Mouse (Mus musculus): ENCODE data around the gene Mgme1. TPM values are rescaled to one million over a fixed set of nuclear protein-coding genes. Genes with fewer than 3 reads are reported as not detected.
A peak's percentile ranks its signal among the peaks of the same experiment; 100 is the strongest.

Gene Mgme1
- total and polyA plus RNA-seq, 3 experiments: 7.3 to 17.5 (median 16.4) TPM

- peak in 1 of 2 experiments; percentile 40 for DNase-seq
- intact Hi-C loops (cut with DNase I): no loop called here
- Histone ChIP-seq H3K27me3 (ENCODE audit: control insufficient read depth, insufficient read depth, low read length) (no peaks in the 10 kb centered on the region), H3K4me3 (no peak overlapping the region), H3K79me2 (replicated peaks; ENCODE audit: control insufficient read depth, insufficient read depth, low read length) (no peaks in the 10 kb centered on the region), H3K36me3 (ENCODE audit: control insufficient read depth, insufficient read depth, low read length) (no peaks in the 10 kb centered on the region), H3K27ac (no peak overlapping the region), H3K4me1 (ENCODE audit: control insufficient read depth, insufficient read depth, low read length) (peaks cover 3% of the 10 kb centered on the region), H3K9ac (ENCODE audit: low read depth, low read length) (no peak overlapping the region)
- no peak for TF ChIP-seq POLR2A (IDR thresholded peaks at IDR 0.05; ENCODE audit: insufficient read depth, low read depth, low read length)
- no peak for TF ChIP-seq CTCF (IDR thresholded peaks at IDR 0.05)
- no peak for TF ChIP-seq EP300 (IDR thresholded peaks at IDR 0.05; ENCODE audit: insufficient read depth, low read depth, low read length)
- 9% methylated on average over 7 of the region's 7 CpGs for WGBS
Observed at GRCm38 (mm10) chr2:144230498-144230897, 40.0 kb upstream of the Mgme1 start.

GRCm38 (mm10) chr2:144231115-144231514 is 39.3 kb upstream of the Mgme1 start:
- TF ChIP-seq EP300 (IDR thresholded peaks at IDR 0.05; ENCODE audit: insufficient read depth, low read depth, low read length) (no peak), POLR2A (IDR thresholded peaks at IDR 0.05; ENCODE audit: insufficient read depth, low read depth, low read length) (no peak), CTCF (IDR thresholded peaks at IDR 0.05) (no peak)
- 44% methylated on average over 5 of the region's 5 CpGs for WGBS
- H3K27me3 ChIP-seq (ENCODE audit: control insufficient read depth, insufficient read depth, low read length): no peaks in the 10 kb centered on the region
- H3K79me2 ChIP-seq (replicated peaks; ENCODE audit: control insufficient read depth, insufficient read depth, low read length): no peaks in the 10 kb centered on the region
- H3K4me3 ChIP-seq: no peak overlapping the region
- H3K9ac ChIP-seq (ENCODE audit: low read depth, low read length): no peak overlapping the region
- intact Hi-C loops (cut with DNase I): no loop called here
- H3K36me3 ChIP-seq (ENCODE audit: control insufficient read depth, insufficient read depth, low read length): no peaks in the 10 kb centered on the region
- no peak for DNase-seq
- peaks cover 3% of the 10 kb centered on the region for H3K4me1 ChIP-seq (ENCODE audit: control insufficient read depth, insufficient read depth, low read length)
- H3K27ac ChIP-seq: no peak overlapping the region

GRCm38 (mm10) chr2:144233534-144233933 is 36.9 kb upstream of the Mgme1 start:
- H3K4me1 ChIP-seq (ENCODE audit: control insufficient read depth, insufficient read depth, low read length): peaks cover 4% of the 10 kb centered on the region
- DNase-seq: no peak
- H3K27me3 ChIP-seq (ENCODE audit: control insufficient read depth, insufficient read depth, low read length): no peaks in the 10 kb centered on the region
- no peak overlapping the region for H3K4me3 ChIP-seq
- H3K36me3 ChIP-seq (ENCODE audit: control insufficient read depth, insufficient read depth, low read length): no peaks in the 10 kb centered on the region
- no peak for TF ChIP-seq POLR2A (IDR thresholded peaks at IDR 0.05; ENCODE audit: insufficient read depth, low read depth, low read length)
- TF ChIP-seq EP300 (IDR thresholded peaks at IDR 0.05; ENCODE audit: insufficient read depth, low read depth, low read length): no peak
- no peak for TF ChIP-seq CTCF (IDR thresholded peaks at IDR 0.05)
- H3K27ac ChIP-seq: no peak overlapping the region
- WGBS: 73% methylated on average over 3 of the region's 3 CpGs
- intact Hi-C loops (cut with DNase I): no loop called here
- no peaks in the 10 kb centered on the region for H3K79me2 ChIP-seq (replicated peaks; ENCODE audit: control insufficient read depth, insufficient read depth, low read length)
- no peak overlapping the region for H3K9ac ChIP-seq (ENCODE audit: low read depth, low read length)

GRCm38 (mm10) chr2:144235776-144236175 is 34.7 kb upstream of the Mgme1 start:
- H3K9ac ChIP-seq (ENCODE audit: low read depth, low read length): no peak overlapping the region
- no peaks in the 10 kb centered on the region for H3K36me3 ChIP-seq (ENCODE audit: control insufficient read depth, insufficient read depth, low read length)
- no peak for DNase-seq
- H3K79me2 ChIP-seq (replicated peaks; ENCODE audit: control insufficient read depth, insufficient read depth, low read length): no peaks in the 10 kb centered on the region
- no peak overlapping the region for H3K4me3 ChIP-seq
- intact Hi-C loops (cut with DNase I): no loop called here
- TF ChIP-seq POLR2A (IDR thresholded peaks at IDR 0.05; ENCODE audit: insufficient read depth, low read depth, low read length) (no peak), EP300 (IDR thresholded peaks at IDR 0.05; ENCODE audit: insufficient read depth, low read depth, low read length) (no peak), CTCF (IDR thresholded peaks at IDR 0.05) (no peak)
- H3K27me3 ChIP-seq (ENCODE audit: control insufficient read depth, insufficient read depth, low read length): no peaks in the 10 kb centered on the region
- peaks cover 4% of the 10 kb centered on the region for H3K4me1 ChIP-seq (ENCODE audit: control insufficient read depth, insufficient read depth, low read length)
- WGBS: 72% methylated on average over 3 of the region's 3 CpGs
- H3K27ac ChIP-seq: no peak overlapping the region

GRCm38 (mm10) chr2:144236791-144237584 is 33.5 kb upstream of the Mgme1 start:
- WGBS: 62% methylated on average over 9 of the region's 9 CpGs
- TF ChIP-seq CTCF (IDR thresholded peaks at IDR 0.05) (no peak), POLR2A (IDR thresholded peaks at IDR 0.05; ENCODE audit: insufficient read depth, low read depth, low read length) (no peak), EP300 (IDR thresholded peaks at IDR 0.05; ENCODE audit: insufficient read depth, low read depth, low read length) (no peak)
- Histone ChIP-seq H3K79me2 (replicated peaks; ENCODE audit: control insufficient read depth, insufficient read depth, low read length) (no peaks in the 10 kb centered on the region), H3K4me1 (ENCODE audit: control insufficient read depth, insufficient read depth, low read length) (peaks cover 2% of the 10 kb centered on the region), H3K27me3 (ENCODE audit: control insufficient read depth, insufficient read depth, low read length) (no peaks in the 10 kb centered on the region), H3K4me3 (no peak overlapping the region), H3K36me3 (ENCODE audit: control insufficient read depth, insufficient read depth, low read length) (no peaks in the 10 kb centered on the region), H3K9ac (ENCODE audit: low read depth, low read length) (no peak overlapping the region), H3K27ac (no peak overlapping the region)
- intact Hi-C loops (cut with DNase I): no loop called here
- no peak for DNase-seq

GRCm38 (mm10) chr2:144238341-144238740 is 32.1 kb upstream of the Mgme1 start:
- no peaks in the 10 kb centered on the region for H3K27me3 ChIP-seq (ENCODE audit: control insufficient read depth, insufficient read depth, low read length)
- WGBS: 47% methylated on average over 6 of the region's 6 CpGs
- TF ChIP-seq EP300 (IDR thresholded peaks at IDR 0.05; ENCODE audit: insufficient read depth, low read depth, low read length) (0 out of 2 replicates have a peak, but pooled peaks have one; percentile 45), POLR2A (IDR thresholded peaks at IDR 0.05; ENCODE audit: insufficient read depth, low read depth, low read length) (no peak), CTCF (IDR thresholded peaks at IDR 0.05) (peak; percentile 32)

More at GRCm38 (mm10) chr2:144238341-144238740, 32.1 kb upstream of the Mgme1 start:
- H3K79me2 ChIP-seq (replicated peaks; ENCODE audit: control insufficient read depth, insufficient read depth, low read length): no peaks in the 10 kb centered on the region
- no peak overlapping the region for H3K9ac ChIP-seq (ENCODE audit: low read depth, low read length)
- peak overlapping the region; percentile 65 for H3K27ac ChIP-seq
- no peaks in the 10 kb centered on the region for H3K36me3 ChIP-seq (ENCODE audit: control insufficient read depth, insufficient read depth, low read length)
- H3K4me3 ChIP-seq: no peak overlapping the region
- peaks cover 2% of the 10 kb centered on the region for H3K4me1 ChIP-seq (ENCODE audit: control insufficient read depth, insufficient read depth, low read length)
- intact Hi-C loops (cut with DNase I): no loop called here
- peak; percentile 80 to 87 for DNase-seq

Data from heart, adult 2 months (tissue).